Mouse (Mus musculus): ENCODE measurements around the gene Mthfsd. TPM values are rescaled to one million over a fixed set of nuclear protein-coding genes. Genes with fewer than 3 reads are reported as not detected.

The Mthfsd gene
- polyA plus RNA-seq, 3 experiments from 2014 or later = 17.1 to 32.0 (median 20.7) TPM

DNA sequence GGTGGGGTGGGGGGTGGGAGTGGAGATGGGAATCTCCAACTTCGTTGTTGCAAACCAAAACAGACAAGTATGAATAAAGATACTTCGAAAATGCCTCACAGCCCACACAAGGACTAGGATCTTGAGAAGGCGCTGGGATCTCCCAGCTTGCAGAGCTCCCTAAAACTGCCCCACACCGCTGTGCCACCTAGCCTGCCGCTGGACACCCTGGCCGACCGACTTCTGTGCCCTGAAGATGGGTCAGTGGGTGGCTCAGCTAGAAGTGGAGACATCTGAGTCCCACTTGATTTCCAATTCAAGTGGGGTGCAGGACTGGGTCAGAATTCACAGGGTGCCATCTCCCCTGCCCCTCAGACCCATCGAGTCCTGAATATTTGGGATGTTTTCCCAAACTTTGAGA, 13.5 kb upstream of the Mthfsd start:
- ATAC-seq = no peak

DNA sequence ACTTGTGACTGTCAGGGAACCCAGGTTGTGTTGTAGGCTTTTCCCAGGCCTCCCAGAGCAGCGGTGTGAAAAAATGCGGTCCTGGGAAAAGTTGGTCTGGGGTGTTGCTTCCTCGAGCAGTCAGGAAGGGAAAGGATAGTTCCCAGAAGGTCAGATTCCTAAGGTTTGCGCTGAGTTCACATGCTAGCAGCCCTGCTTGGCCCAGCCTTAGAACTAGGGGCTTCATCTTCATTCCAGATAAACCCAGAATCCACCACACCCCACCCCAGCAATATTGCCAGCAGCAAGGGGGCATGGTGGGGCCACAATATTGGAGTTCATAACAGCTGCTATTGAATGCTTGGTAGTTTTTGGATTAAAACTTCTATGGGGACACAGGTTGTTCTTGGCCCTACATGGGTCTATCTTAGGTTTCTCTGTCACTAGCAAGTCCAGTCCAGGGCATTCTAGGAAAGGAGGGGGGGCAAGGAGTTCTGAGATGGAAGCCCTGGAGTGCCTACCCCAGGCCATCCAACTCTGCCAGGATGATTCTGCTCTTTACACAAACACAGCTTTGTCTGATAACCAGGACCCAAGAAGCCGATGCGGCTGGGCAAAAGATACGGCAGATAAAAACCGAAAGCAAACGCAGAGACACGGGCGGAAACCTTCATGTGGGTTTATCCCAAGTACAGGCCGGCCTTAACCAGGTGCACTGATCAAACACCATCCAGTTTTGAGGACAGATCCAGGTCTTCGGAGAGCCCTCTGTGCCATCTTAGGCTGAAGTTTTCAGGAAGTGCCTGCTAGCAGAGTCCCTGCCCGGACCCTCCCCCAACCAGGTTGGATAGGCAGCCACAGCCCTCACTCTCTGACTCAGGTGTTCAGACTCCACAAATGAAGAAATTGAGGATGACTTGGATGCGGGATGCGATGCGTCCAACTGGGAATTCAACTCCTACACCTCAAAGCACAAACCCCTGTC, 12.5 kb upstream of the Mthfsd start:
- peak; percentile 12 for ATAC-seq

DNA sequence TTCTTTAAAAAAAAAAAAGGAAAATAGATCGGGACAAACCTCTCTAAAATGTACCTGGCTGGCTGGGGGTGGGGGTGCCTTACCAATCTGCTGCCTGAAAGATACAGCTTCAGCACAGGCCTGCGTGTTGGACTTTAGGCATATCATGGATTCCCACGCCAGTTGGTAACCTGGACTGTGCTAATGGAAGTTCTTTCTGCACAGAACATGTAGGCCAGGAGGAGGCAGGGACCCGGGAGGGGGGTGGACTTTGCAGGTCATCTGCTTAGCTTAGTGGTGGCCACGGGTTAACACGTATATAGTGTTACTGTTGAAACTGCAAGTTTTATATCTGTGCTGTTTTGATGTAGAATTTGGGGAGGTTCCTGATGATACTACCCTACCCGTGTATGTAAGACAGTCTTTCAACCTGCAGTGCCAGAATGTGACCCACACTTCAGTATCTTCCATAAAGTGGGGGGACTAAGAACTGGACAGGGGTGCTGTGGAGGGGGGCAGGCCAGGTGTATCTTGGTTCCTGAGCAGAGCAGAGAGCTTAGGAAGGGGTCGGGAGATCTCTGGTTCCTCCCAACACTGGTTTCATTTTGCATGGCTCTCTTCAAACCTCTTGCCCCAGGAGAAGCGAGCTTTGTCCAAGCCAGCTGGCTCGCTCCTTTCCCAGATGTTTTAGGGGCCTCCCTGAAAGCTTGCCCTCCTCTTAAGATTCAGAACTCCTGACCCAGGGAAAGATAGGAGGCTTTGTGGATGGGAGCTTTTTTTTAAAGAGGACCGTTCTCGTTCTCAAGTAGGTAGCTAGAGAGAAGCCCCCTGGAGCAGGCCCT, 11.7 kb upstream of the Mthfsd start:
- ATAC-seq = no peak

DNA sequence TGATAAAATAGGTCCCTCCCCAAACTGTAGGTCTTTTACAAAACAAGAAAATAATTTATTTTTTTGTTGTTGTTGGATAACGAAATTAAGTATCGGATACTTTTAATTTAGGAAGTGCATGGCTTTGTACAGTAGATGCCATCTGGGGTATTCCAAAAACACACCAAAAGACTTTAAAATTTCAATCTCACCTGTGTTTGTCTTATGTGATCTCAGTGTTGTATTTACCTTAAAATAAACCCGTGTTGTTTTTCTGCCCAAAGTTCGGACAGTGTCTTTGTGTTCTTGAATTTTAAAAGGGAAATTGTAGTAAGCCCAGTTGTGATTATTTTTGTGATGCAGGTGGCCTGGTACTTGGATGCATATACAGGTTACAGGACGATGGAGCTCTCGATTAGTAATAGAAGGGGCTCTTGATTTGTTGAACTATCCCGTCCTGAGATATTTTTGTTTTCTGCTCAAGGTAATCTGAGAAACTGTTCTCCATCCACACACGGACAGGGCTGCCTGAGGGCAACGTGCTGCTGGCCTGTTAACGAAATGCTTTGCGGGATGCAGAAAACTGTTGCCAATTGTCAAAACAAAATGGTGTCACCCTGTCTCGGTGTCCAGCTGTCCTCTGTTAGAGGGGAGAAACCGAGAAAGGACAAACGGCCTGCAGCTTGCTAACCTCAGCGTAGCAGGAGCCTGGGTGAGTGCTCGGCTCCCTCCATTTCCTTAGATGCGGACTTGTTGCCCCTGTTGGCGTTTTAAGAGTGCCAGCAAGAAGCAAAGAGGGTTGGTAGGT, 10.6 kb upstream of the Mthfsd start:
- no peak for ATAC-seq

DNA sequence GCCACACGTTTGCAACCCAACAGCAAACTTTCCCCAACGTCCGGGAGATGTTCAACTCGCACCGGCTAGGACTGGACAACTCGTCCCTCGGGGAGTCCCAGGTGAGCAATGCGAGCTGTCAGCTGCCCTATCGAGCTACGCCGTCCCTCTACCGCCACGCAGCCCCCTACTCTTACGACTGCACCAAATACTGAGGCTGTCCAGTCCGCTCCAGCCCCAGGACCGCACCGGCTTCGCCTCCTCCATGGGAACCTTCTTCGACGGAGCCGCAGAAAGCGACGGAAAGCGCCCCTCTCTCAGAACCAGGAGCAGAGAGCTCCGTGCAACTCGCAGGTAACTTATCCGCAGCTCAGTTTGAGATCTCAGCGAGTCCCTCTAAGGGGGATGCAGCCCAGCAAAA, 9.7 kb upstream of the Mthfsd start:
- ATAC-seq = no peak

DNA sequence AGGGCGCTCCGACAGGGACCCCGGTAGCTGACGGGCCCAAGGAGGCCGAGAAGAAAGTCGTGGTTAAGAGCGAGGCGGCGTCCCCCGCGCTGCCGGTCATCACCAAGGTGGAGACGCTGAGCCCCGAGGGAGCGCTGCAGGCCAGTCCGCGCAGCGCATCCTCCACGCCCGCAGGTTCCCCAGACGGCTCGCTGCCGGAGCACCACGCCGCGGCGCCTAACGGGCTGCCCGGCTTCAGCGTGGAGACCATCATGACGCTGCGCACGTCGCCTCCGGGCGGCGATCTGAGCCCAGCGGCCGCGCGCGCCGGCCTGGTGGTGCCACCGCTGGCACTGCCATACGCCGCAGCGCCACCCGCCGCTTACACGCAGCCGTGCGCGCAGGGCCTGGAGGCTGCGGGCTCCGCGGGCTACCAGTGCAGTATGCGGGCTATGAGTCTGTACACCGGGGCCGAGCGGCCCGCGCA, 9.0 kb upstream of the Mthfsd start:
- ATAC-seq = no peak

DNA sequence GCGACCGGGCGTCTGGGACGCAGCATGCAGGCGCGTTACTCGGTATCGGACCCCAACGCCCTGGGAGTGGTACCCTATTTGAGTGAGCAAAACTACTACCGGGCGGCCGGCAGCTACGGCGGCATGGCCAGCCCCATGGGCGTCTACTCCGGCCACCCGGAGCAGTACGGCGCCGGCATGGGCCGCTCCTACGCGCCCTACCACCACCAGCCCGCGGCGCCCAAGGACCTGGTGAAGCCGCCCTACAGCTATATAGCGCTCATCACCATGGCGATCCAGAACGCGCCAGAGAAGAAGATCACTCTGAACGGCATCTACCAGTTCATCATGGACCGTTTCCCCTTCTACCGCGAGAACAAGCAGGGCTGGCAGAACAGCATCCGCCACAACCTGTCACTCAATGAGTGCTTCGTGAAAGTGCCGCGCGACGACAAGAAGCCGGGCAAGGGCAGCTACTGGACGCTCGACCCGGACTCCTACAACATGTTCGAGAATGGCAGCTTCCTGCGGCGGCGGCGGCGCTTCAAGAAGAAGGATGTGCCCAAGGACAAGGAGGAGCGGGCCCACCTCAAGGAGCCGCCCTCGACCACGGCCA, 8.5 kb upstream of the Mthfsd start:
- no peak for ATAC-seq

DNA sequence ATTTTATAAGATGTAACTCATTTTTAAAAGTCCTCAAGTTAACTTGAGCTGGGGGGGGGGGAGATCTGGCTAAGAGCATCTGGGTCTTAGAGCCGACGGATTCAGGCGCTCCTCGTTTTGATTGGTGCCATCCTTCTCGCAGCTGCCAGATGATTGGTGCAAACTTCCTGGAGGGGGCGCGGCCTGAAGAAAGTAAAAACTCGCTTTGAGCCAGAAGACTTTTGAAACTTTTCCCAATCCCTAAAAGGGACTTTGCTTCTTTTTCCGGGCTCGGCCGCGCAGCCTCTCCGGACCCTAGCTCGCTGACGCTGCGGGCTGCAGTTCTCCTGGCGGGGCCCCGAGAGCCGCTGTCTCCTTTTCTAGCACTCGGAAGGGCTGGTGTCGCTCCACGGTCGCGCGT, 7.8 kb upstream of the Mthfsd start, which contains the start of gene Foxc2:
TSS of gene Foxc2 (plus strand) at position 224 of the 400 bp plus-strand sequence.
- ATAC-seq = peak; percentile 78

DNA sequence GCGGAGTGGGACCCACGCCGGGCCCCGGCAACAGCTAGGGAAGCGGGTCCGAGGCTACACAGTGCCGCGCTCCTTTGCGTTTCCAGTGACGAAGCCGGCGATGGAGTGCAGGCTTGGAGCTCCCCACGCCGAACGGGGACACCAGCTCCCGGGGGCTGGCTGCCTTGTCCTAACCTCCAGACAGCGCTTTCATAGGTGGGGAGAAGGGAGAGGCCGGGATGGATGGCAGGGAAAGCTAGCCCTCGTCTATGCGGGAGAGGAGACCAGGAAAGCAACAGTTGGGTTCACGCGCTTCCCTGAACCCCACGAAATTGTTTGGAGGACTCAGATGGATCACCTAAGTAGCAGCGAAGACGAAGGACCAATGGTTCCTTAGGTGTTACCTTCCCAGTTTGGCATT, 6.9 kb upstream of the Mthfsd start:
- no peak for ATAC-seq

DNA sequence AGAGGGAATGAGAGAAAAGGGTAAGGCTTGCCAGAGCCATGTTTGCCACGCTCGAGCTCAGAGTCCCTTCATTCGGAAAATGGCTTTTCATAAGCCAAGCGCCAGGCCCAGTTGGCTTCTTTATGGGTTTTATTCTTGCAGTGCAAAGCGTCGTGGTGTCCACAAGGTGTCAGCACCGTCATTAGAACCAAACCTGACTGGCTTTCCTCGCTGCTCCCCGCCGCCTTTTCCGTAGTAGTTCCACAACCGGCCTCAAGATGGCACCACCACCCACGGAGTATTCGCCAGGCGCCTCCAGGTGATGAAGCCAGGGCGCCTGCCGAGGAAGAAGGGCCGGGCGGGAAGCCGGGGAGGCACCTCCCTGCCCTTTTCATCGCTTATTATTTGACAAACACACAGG, 5.1 kb upstream of the Mthfsd start:
- ATAC-seq = peak; percentile 75

DNA sequence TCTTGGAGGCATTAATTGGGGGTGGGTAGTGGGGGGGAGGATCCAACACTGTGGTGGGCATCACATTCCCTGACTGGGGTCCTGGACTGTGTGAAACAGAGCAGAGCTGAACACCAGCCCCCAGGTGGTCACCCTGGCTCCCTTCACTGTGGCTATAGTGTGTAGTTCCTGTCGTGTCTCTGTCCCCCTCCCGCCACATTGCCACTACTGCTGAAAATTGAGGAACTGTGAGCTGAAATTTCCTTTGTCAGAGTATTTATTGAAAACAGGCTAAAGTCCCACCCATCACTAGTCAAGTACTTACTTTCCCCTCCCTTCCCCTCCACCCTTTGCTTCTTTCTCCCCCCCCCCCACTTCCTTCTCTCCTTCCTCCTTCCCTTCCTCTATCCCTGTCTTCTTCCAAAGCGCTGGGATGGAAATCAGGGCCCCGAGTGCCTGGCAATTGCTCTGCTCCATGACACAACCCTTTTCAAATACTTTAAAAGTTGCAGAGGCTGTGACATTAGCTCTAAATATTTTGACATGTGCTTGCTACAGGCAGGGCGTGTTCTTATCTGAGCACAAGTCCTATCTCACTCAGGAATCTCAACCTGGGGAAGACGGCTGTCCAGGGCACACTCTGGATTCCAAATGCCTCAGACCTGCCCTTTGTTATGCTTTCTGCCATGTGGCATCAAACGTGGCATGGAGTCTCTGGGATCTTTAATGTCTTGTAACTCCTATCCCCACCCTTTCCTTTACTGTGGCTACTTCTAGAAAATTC, 3.1 kb upstream of the Mthfsd start:
- no peak for ATAC-seq

DNA sequence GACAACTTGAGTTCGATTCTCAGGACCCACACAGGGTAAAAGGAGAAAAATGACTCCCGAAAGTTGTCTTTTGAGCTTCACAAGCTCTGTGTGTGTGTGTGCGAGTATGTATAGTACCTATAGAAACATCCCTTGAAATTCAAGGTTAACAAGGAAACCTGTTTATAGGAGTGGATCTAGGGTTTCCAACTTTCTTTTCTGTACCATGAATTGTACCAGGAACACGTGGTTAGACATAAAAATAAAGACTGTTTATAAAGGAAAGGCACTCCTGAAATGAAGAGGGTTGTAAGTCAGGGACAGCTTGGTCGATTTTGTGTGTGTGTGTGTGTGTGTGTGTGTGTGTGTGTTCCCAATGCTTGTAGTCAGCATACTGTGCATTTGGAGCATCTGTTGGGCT, 465 bp upstream of the Mthfsd start:
- no peak for ATAC-seq

DNA sequence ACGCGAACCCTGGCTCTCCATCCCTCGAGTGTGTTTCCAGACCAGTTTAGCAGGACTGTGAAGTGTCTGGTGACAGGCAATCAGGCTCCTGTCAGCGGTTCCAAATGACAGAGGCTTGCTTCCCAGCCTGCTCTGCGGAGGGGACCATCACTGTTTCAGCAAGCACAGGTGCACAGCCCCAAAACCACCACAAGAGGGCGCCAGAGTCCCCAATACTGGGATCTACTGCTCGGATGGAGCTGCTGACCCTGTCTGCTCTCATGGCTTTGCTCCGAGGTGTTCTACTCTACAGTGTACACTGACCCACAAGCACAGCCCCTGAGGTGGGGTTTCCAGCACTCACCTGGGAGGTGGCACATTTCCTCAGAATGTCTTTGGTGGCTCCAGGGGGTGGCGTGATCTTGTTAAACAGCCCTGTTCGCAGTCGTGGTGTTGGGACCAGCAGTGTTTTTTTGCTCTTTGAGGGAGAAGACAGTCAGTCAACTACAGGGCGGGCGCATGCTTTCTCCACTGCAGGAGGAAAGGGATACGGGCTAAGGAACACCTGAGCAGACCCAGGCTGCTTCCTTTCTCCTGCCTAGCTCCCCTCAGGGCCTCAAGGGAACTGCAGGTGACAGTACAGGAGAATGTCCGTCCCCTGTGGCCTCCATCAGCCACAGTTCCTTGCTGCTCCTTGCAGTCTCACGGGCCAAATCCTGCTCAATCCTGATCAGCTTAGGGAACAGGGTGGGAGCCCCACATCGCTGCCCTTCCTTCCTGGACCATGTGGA, 4.0 kb downstream of the Mthfsd start:
- peak; percentile 19 for ATAC-seq

DNA sequence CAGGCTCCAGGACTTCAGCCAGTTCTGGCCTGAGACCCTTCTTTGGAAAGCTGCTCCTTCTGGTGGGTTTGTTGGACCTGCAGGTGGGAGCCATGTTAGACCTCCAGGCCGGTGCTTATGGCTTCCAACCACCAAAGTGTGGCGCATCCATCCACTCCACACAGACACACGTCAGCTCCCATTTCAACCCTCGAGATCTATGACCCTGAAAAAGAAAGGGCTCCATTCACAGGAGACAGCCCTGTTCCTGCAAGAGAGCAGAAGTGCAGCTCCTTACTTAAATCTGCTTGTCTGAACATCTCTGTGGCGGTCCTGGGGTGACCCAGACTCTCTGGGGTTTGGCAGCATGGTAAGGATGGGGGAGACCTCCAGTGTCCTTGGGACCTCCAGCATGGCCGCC, 14.7 kb downstream of the Mthfsd start:
- no peak for ATAC-seq

DNA sequence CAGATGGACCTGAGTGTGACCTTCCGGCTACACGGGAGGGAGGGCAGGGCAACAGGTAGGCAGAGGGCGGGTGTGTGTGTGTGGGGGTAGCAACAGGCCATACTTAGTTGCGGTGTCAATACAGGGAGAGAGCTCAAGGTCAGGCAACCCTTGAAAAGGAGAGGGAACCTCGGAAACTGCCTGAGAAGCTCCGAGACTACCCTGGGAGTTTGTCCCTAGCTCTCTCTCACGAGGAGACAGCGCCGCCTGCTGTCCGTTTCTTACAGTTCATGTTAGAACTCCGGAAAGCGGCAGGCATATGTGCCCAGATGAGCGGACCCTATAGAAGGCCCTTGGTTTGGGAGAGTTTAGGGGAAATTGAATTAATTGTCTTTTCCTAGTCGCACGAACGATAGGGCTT, 15.6 kb downstream of the Mthfsd start:
- ATAC-seq = peak; percentile 69

DNA sequence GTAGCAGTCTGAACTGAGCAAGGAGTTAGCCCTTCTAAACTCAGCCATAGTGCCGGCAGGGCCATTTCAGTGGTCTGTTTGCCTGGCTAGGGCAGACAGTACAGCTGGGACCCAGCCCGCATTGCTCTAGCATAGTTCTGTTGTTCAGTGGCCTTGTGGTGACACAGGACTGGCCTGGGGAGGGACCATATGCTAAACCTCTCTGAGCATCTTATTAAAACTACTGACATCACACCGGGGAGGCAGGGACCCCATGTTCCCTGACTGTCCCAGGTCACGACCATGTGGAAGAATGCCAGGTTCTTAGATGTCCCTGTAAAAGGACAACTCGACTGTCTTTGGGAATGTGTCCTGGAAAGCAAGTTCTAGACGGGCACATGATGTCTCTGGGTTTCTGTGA, 16.1 kb downstream of the Mthfsd start:
- no peak for ATAC-seq

DNA sequence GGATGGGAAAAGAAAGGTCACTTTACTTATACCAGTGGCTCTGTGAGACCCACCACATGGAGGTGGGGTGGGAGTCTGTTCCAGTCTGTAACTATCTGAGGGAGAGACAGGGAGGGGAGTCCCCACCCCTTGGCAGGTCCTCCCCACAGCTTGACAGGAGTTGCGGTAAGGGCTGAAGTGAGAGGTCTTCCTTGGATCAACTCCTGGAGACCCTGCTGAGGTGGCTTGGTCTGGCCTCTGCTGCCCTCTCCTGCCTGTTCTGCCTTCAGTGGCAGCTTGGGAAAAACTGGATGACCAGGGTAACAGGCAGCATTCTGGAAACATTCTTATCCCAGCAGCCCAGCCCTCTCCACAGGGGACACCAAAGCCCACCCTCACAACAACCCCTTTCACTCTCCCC, 17.5 kb downstream of the Mthfsd start:
- ATAC-seq = no peak

DNA sequence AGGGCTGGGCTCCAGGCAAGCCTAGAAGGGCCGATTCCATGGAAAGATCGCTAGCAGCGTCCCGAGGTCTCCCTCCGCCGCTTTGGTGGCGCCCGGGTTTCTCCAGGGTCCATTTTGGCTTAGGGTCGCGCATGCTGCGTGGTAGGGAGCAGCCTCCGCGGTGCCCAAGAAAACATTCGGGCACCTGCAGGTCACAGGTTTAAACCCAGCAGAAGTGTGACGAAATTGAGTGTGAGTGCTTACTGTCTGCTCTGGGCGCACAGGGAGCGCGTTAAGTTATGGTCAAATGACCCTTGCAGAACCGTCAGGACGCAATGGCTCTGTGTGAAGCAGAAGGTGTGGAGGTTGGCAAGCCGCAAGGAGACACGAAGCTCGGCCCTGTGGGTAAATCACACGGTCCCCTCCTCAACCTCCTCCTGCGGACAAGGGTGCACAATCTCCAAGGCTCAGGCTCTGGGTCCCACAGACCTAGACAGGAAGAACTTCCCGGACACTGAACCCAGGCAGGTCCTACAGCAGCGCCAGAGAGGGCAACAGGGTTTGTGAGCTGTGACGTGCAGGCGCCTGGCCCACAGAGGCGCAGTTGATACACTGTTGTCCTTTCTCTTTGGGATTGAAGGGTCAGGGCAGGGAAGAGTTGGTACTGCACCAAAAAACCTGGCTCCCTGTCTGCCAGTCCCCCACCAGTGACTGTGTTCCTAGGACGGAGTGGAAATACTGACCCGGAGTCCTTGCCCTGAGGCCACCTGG, 18.4 kb downstream of the Mthfsd start:
- no peak for ATAC-seq

DNA sequence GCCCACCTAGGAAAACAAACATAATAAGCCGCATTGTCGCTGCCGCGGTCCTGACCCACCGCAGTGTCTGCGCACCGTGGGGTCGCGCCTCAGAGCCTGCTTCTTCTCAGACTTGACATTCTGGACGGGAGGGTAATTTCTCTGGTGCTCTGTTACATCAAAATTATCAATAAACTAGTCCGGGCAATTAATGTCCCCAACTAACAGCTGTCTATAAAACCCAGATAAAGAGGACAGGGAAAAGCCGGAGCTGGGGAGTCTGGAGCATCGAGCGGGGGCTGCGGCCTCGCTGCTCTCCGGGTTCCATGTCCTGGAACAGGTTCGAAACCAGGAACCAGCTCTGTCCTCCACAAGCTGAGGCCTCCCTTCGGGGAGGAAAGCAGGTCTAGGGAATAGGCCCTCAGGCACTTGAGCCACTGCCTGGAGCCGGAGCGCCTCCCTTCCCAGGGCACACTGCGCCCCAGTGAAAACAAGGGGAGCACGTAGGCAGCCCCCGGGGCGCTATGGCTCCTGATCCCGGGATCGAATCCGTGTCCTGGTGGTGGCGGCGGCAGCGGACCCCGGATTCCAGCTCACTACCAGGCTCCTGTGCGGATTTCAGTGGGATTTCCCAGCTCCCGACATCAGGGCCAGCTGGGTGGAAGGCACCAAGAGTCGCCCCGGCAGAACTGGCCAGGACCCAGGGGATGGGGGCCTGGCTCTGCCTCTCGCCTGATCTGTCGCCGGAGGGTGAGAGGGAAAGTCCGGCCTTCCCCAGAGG, 19.1 kb downstream of the Mthfsd start:
- ATAC-seq = no peak

Data from inflammation-experienced regulatory T-cells, adult 6 months (primary cell).